Mouse (Mus musculus) heart, adult 2 months (tissue): Measurements from ENCODE around the gene Sipa1l1.

Experiments used
- CTCF ChIP-seq: fragments of 200-600 bp; IDR thresholded peaks from 2 replicates; pipeline ENCODE4 v1.8.1; 2022; ENCODE audit warnings: antibody characterized with exemption, mild to moderate bottlenecking, moderate library complexity
- EP300 ChIP-seq: fragments of 200-500 bp; IDR thresholded peaks from 2 replicates; pipeline ENCODE4 v1.6.1; 2011; ENCODE audit warnings: low read depth, low read length, control low read depth; ENCODE audit not compliant: insufficient read depth
- POLR2A ChIP-seq: fragments of 200-500 bp; IDR thresholded peaks from 2 replicates; pipeline ENCODE4 v1.6.1; 2011; ENCODE audit warnings: mild to moderate bottlenecking, low read depth, low read length, control low read depth; ENCODE audit not compliant: insufficient read depth

DNA sequence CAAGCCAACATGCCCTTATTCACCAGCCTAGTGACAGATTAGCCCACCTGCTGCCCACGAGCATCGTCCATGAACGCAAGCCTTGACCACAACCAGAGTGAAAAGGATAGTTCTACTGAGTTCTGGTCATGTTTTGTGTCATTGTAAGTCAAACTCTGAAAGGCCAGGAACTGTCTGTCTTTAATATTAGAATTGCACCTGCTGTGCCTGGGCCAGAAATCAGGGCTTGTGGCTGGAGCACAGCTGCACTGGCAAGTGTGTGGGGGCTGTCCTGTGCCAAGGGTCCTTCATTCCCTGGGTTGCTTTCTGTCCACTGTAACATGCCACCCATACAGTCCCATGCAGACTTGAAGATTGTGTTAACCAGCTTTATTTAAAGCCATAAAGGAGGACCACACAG is 102.3 kb downstream of the Sipa1l1 start:
- no peak for TF ChIP-seq CTCF
- no peak for TF ChIP-seq EP300
- TF ChIP-seq POLR2A, result no peak
